Mouse (Mus musculus) spleen, adult 12 weeks (tissue): ENCODE results near the gene Arl16.

Experiments used
- DNase-seq: peaks from one replicate; pipeline ENCODE4 v3.0.0; 2022; ENCODE audit warnings: low spot score

Gene Arl16

GRCm38 (mm10) chr11:120491317-120492023, 24.1 kb upstream of the Arl16 start, which contains the start of gene Slc25a10:
Gene Slc25a10 (plus strand): TSS chr11:120491840.
- DNase-seq, result peak; percentile 84

- DNase-seq, result no peak
These were observed 23.1 kb upstream of the Arl16 start for GRCm38 (mm10) chr11:120490291-120491046.

GRCm38 (mm10) chr11:120489054-120489761, 21.8 kb upstream of the Arl16 start:
- peak; percentile 51 for DNase-seq

- DNase-seq, result no peak
These were observed 21.1 kb upstream of the Arl16 start for GRCm38 (mm10) chr11:120488516-120488915.

- DNase-seq, result no peak
These were observed 17.8 kb upstream of the Arl16 start for GRCm38 (mm10) chr11:120485251-120485650.

- peak; percentile 78 for DNase-seq
These were observed 17.0 kb upstream of the Arl16 start, which contains the start of gene Mrpl12 for GRCm38 (mm10) chr11:120484265-120484981. Gene Mrpl12 (plus strand): TSS chr11:120484613.

- no peak for DNase-seq
These were observed 16.1 kb upstream of the Arl16 start for GRCm38 (mm10) chr11:120483448-120483934.

GRCm38 (mm10) chr11:120472052-120472451, 4.6 kb upstream of the Arl16 start:
- DNase-seq, result no peak

GRCm38 (mm10) chr11:120467736-120468092, 307 bp upstream of the Arl16 start:
- DNase-seq, result no peak

- DNase-seq, result no peak
These were observed 1.9 kb downstream of the Arl16 start for GRCm38 (mm10) chr11:120465521-120465920.

- no peak for DNase-seq
These were observed 3.0 kb downstream of the Arl16 start for GRCm38 (mm10) chr11:120464365-120464764.

- DNase-seq, result no peak
These were observed 3.9 kb downstream of the Arl16 start for GRCm38 (mm10) chr11:120463536-120463935.

GRCm38 (mm10) chr11:120458847-120459597, 8.4 kb downstream of the Arl16 start:
- DNase-seq, result no peak

- peak; percentile 61 for DNase-seq
These were observed 9.3 kb downstream of the Arl16 start, which contains the start of the genes Oxld1 and Ccdc137 for GRCm38 (mm10) chr11:120457772-120458751. Gene Oxld1 (minus strand): TSS chr11:120458068. Gene Ccdc137 (plus strand): TSS chr11:120458115.

GRCm38 (mm10) chr11:120457370-120457769, 10.0 kb downstream of the Arl16 start:
- DNase-seq, result no peak

- DNase-seq, result no peak
These were observed 12.0 kb downstream of the Arl16 start for GRCm38 (mm10) chr11:120455413-120455812.

- no peak for DNase-seq
These were observed 12.4 kb downstream of the Arl16 start for GRCm38 (mm10) chr11:120454965-120455364.

GRCm38 (mm10) chr11:120453306-120453705, 14.1 kb downstream of the Arl16 start, which contains the start of gene Pde6g:
Gene Pde6g (minus strand): TSS chr11:120453500.
- DNase-seq, result no peak

GRCm38 (mm10) chr11:120452246-120452645, 15.2 kb downstream of the Arl16 start:
- no peak for DNase-seq

- DNase-seq, result no peak
These were observed 20.2 kb downstream of the Arl16 start for GRCm38 (mm10) chr11:120447179-120447578.
